Mouse (Mus musculus) ES-E14 (cell line): ENCODE data around the gene Cldn6. TPM values are rescaled to one million over a fixed set of nuclear protein-coding genes. Genes with fewer than 3 reads are reported as not detected.

Source experiments
- DNase-seq: peaks from one replicate; pipeline ENCODE4 v3.0.0-alpha.2; 2013; ENCODE audit warnings: low read depth, low spot score
- H3K27ac ChIP-seq: 2 replicates; pipeline ENCODE4 v1.5.1; 2012; ENCODE audit warnings: low read depth, mild to moderate bottlenecking, low read length, moderate library complexity, mixed read lengths; ENCODE audit not compliant: poor library complexity, insufficient read depth, severe bottlenecking
- H3K36me3 ChIP-seq: 2 replicates; pipeline ENCODE4 v1.6.1; 2012; ENCODE audit warnings: mild to moderate bottlenecking, low read length, moderate library complexity, mixed read lengths; ENCODE audit not compliant: control insufficient read depth, poor library complexity, insufficient read depth, severe bottlenecking
- H3K4me1 ChIP-seq, 2 experiments: fragments of 150-350 bp in 1 of 2; sonication (generic) in 1 of 2; 2 replicates each; pipeline ENCODE4 v1.6.1; 2012; ENCODE audit warnings: low read length in 2 of 2, mild to moderate bottlenecking in 1 of 2, mixed read lengths in 1 of 2; ENCODE audit not compliant: control insufficient read depth in 2 of 2, insufficient read depth in 2 of 2, poor library complexity in 1 of 2
- H3K4me3 ChIP-seq, 2 experiments: fragments of 150-350 bp in 1 of 2; sonication (generic) in 1 of 2; 2 replicates each; pipeline ENCODE4 v1.5.1; 2012; ENCODE audit warnings: low read length in 2 of 2, low read depth in 1 of 2, mild to moderate bottlenecking in 1 of 2, mixed read lengths in 1 of 2; ENCODE audit not compliant: insufficient read depth in 1 of 2, poor library complexity in 1 of 2, severe bottlenecking in 1 of 2
- H3K9ac ChIP-seq: 2 replicates; pipeline ENCODE4 v1.6.1; 2012; ENCODE audit warnings: low read depth, mild to moderate bottlenecking, low read length, mixed read lengths; ENCODE audit not compliant: poor library complexity, insufficient read depth, severe bottlenecking
- H3K9me3 ChIP-seq: fragments of 150-350 bp; sonication (generic); 2 replicates; pipeline ENCODE4 v1.6.1; 2012; ENCODE audit warnings: low read depth, mild to moderate bottlenecking, low read length; ENCODE audit not compliant: control insufficient read depth, insufficient read depth
- CHD2 ChIP-seq: IDR thresholded peaks from 2 replicates; pipeline ENCODE4 v1.6.1; 2014; ENCODE audit warnings: mild to moderate bottlenecking, low read depth, low read length, inconsistent platforms
- HCFC1 ChIP-seq: IDR thresholded peaks from 2 replicates; pipeline ENCODE4 v1.6.1; 2012; ENCODE audit warnings: low read length, inconsistent platforms, borderline replicate concordance; ENCODE audit not compliant: insufficient read depth
- MAFK ChIP-seq: IDR thresholded peaks from 2 replicates; pipeline ENCODE4 v1.6.1; 2014; ENCODE audit warnings: mild to moderate bottlenecking, low read depth, low read length, inconsistent platforms; ENCODE audit not compliant: insufficient read depth
- ZC3H11A ChIP-seq: IDR thresholded peaks from 2 replicates; pipeline ENCODE4 v1.6.1; 2012; ENCODE audit warnings: low read depth, mild to moderate bottlenecking, inconsistent platforms, low read length, borderline replicate concordance
- ZNF384 ChIP-seq: IDR thresholded peaks from 2 replicates; pipeline ENCODE4 v1.6.1; 2012; ENCODE audit warnings: low read depth, low read length, inconsistent platforms
- in situ Hi-C, 2 experiments: fragments of 600-800 bp; cut with MboI; formaldehyde crosslinking; loops; one replicate each; pipeline ENCODE4 v1.15.1; 2025; ENCODE audit warnings: low sequenced_read_pairs in 2 of 2, inconsistent platforms in 1 of 2; ENCODE audit not compliant: unreplicated experiment in 2 of 2
- total RNA-seq: library from RNA; depleted of rRNA; stranded (reverse); fragments of 300-350 nt; gene quantifications from 2 replicates; pipeline ENCODE4 v1.2.3, GENCODE M21; 2012; rRNA removed

Cldn6 gene
- total RNA-seq, result 72.7 and 199 TPM in 2 replicates

GRCm38 (mm10) chr17:23679127-23679835, at the start of gene Cldn6:
TSS of gene Cldn6 (plus strand) at chr17:23679249.
- H3K9ac ChIP-seq, result peak within 1 kb of the TSS; percentile 67
- in situ Hi-C loops, result no loop called here
- DNase-seq, result no peak

GRCm38 (mm10) chr17:23630195-23631020, 48.6 kb upstream of the Cldn6 start:
- Histone ChIP-seq H3K9ac (peak overlapping the region; percentile 18; the same call in 1 of the 2 replicates), H3K27ac (no peak overlapping the region), H3K9me3 (no peaks in the 10 kb centered on the region), H3K4me3 (peak overlapping the region; percentile 31; a peak in 3 of 4 replicates), H3K4me1 (peaks cover 8 to 23% of the 10 kb centered on the region in 2 experiments; a peak in 3 of 4 replicates), H3K36me3 (no peaks in the 10 kb centered on the region)
- in situ Hi-C loops, result no loop called here
- TF ChIP-seq HCFC1 (peak; percentile 37; the same call in 1 of the 2 replicates), ZC3H11A (peak; percentile 56; the same call in 1 of the 2 replicates), MAFK (no peak), CHD2 (no peak), ZNF384 (no peak)
- DNase-seq, result peak; percentile 80

More at GRCm38 (mm10) chr17:23679127-23679835, at the start of gene Cldn6:
- Histone ChIP-seq H3K4me3 (peak within 1 kb of the TSS; percentile 56 to 69), H3K9me3 (no peaks in the 10 kb centered on the region), H3K4me1 (peaks cover 5 to 44% of the 10 kb centered on the region in 2 experiments), H3K36me3 (peaks cover 8% of the 10 kb centered on the region; the same call in 1 of the 2 replicates), H3K27ac (no peak within 1 kb of the TSS)
- TF ChIP-seq MAFK (no peak), HCFC1 (no peak), ZC3H11A (no peak), ZNF384 (no peak), CHD2 (no peak)

GRCm38 (mm10) chr17:23631241-23631640, 47.8 kb upstream of the Cldn6 start:
- Histone ChIP-seq H3K4me1 (peaks cover 8 to 23% of the 10 kb centered on the region in 2 experiments; a peak in 3 of 4 replicates), H3K36me3 (no peaks in the 10 kb centered on the region), H3K27ac (no peak overlapping the region), H3K4me3 (peak overlapping the region in 1 of 2 experiments; percentile 31; a peak in 2 of 4 replicates), H3K9ac (peak overlapping the region; percentile 9; the same call in 1 of the 2 replicates), H3K9me3 (no peaks in the 10 kb centered on the region)
- TF ChIP-seq CHD2, result no peak
- no peak for TF ChIP-seq HCFC1
- TF ChIP-seq ZC3H11A, result no peak
- TF ChIP-seq ZNF384, result no peak
- TF ChIP-seq MAFK, result no peak
- no peak for DNase-seq
- in situ Hi-C loops, result no loop called here

- Histone ChIP-seq H3K36me3 (peaks cover 2% of the 10 kb centered on the region; the same call in 1 of the 2 replicates), H3K27ac (0 out of 2 replicates have a peak within 1 kb of the TSS, but pooled peaks have one; percentile 7), H3K9ac (peak within 1 kb of the TSS; percentile 63), H3K4me1 (peaks cover 1 to 18% of the 10 kb centered on the region in 2 experiments; a peak in 2 of 4 replicates), H3K9me3 (no peaks in the 10 kb centered on the region), H3K4me3 (peak within 1 kb of the TSS; percentile 58 to 72)
- in situ Hi-C loops, result no loop called here
- no peak for TF ChIP-seq CHD2
- no peak for TF ChIP-seq ZNF384
- no peak for TF ChIP-seq MAFK
- TF ChIP-seq HCFC1, result no peak
- TF ChIP-seq ZC3H11A, result no peak
- DNase-seq, result no peak
Measured at GRCm38 (mm10) chr17:23644613-23645495, 34.2 kb upstream of the Cldn6 start, which contains the start of gene Mmp25. TSS of gene Mmp25 (minus strand) at chr17:23645277.
